Mouse (Mus musculus): Measurements from ENCODE around the gene Pik3r2. TPM values are rescaled to one million over a fixed set of nuclear protein-coding genes. Genes with fewer than 3 reads are reported as not detected.

The Pik3r2 gene
- total and polyA plus RNA-seq, 3 experiments: 23.7 to 37.8 TPM; not detected in 1

- no peak for TF ChIP-seq ZC3H11A (IDR thresholded peaks at IDR 0.05; ENCODE audit: low read depth, low read length)
These were observed 12.5 kb downstream of the Pik3r2 start (continued) for GRCm38 (mm10) chr8:70764026-70764425.

- Histone ChIP-seq H3K9ac (ENCODE audit: control insufficient read depth, low read depth, low read length, poor library complexity, severe bottlenecking) (no peak overlapping the region), H3K27ac (ENCODE audit: control insufficient read depth, low read depth, low read length) (peak overlapping the region; percentile 18)
- TF ChIP-seq NRF1 (IDR thresholded peaks at IDR 0.05; ENCODE audit: insufficient read depth, low read depth, low read length, poor library complexity, severe bottlenecking) (no peak), CHD2 (IDR thresholded peaks at IDR 0.05; ENCODE audit: low read length) (no peak), POLR2AphosphoS2 (IDR thresholded peaks at IDR 0.05; ENCODE audit: low read length) (no peak), MAZ (IDR thresholded peaks at IDR 0.05; ENCODE audit: low read depth, low read length) (no peak), RCOR1 (IDR thresholded peaks at IDR 0.05; ENCODE audit: low read depth, low read length) (no peak), MXI1 (IDR thresholded peaks at IDR 0.05; ENCODE audit: low read depth, low read length) (no peak), POLR2A (IDR thresholded peaks at IDR 0.05; ENCODE audit: control insufficient read depth in 1 of 2, insufficient read depth in 1 of 2, low read depth in 1 of 2, low read length in 2 of 2, poor library complexity in 1 of 2) (no peak), ZC3H11A (IDR thresholded peaks at IDR 0.05; ENCODE audit: low read depth, low read length) (peak; percentile 47), USF2 (IDR thresholded peaks at IDR 0.05; ENCODE audit: borderline replicate concordance in 1 of 2, insufficient read depth in 1 of 2, low read depth in 1 of 2, low read length in 2 of 2) (no peak), ELF1 (IDR thresholded peaks at IDR 0.05; ENCODE audit: low read depth, low read length) (no peak), TCF12 (IDR thresholded peaks at IDR 0.05; ENCODE audit: low read depth, low read length) (no peak), MYC (IDR thresholded peaks at IDR 0.05; ENCODE audit: low read depth, low read length) (no peak), EP300 (IDR thresholded peaks at IDR 0.05; ENCODE audit: low read depth in 1 of 2, low read length in 2 of 2) (no peak), UBTF (IDR thresholded peaks at IDR 0.05; ENCODE audit: borderline replicate concordance, insufficient read depth, low read depth, low read length) (no peak), TAL1 (IDR thresholded peaks at IDR 0.05; ENCODE audit: low read length) (no peak), ZMIZ1 (IDR thresholded peaks at IDR 0.05; ENCODE audit: low read depth, low read length) (no peak), RAD21 (IDR thresholded peaks at IDR 0.05; ENCODE audit: low read depth, low read length) (peak; percentile 72), JUND (IDR thresholded peaks at IDR 0.05; ENCODE audit: low read depth, low read length) (no peak), MAX (IDR thresholded peaks at IDR 0.05; ENCODE audit: low read length) (no peak), NELFE (IDR thresholded peaks at IDR 0.05; ENCODE audit: low read depth, low read length) (no peak), TBP (IDR thresholded peaks at IDR 0.05; ENCODE audit: low read depth, low read length) (no peak), KAT2A (conservative IDR thresholded peaks at IDR 0.05; ENCODE audit: low read depth, low read length) (no peak), MEF2A (IDR thresholded peaks at IDR 0.05; ENCODE audit: extremely low read depth, insufficient replicate concordance, low read depth, low read length, poor library complexity, severe bottlenecking) (no peak), ETS1 (IDR thresholded peaks at IDR 0.05; ENCODE audit: low read depth, low read length) (no peak), ZKSCAN1 (IDR thresholded peaks at IDR 0.05; ENCODE audit: low read depth, low read length) (no peak), BHLHE40 (IDR thresholded peaks at IDR 0.05; ENCODE audit: borderline replicate concordance, low read depth, low read length) (no peak), USF1 (IDR thresholded peaks at IDR 0.05; ENCODE audit: low read depth, low read length) (no peak), MYB (IDR thresholded peaks at IDR 0.05; ENCODE audit: low read depth, low read length) (no peak), SIN3A (IDR thresholded peaks at IDR 0.05; ENCODE audit: low read length) (peak; percentile 59), POLR2AphosphoS5 (IDR thresholded peaks at IDR 0.05; ENCODE audit: borderline replicate concordance, low read depth, low read length) (no peak), ZNF384 (IDR thresholded peaks at IDR 0.05; ENCODE audit: low read depth, low read length) (no peak), MAFK (IDR thresholded peaks at IDR 0.05; ENCODE audit: borderline replicate concordance, low read depth, low read length) (no peak), HCFC1 (IDR thresholded peaks at IDR 0.05; ENCODE audit: low read depth, low read length) (no peak), GABPA (IDR thresholded peaks at IDR 0.05; ENCODE audit: low read depth, low read length) (no peak), CTCF (IDR thresholded peaks at IDR 0.05 in 2 of 3, conservative IDR thresholded peaks at IDR 0.05 in 1 of 3; ENCODE audit: control insufficient read depth in 1 of 3, insufficient read depth in 1 of 3, low read depth in 2 of 3, low read length in 3 of 3, poor library complexity in 1 of 3, severe bottlenecking in 1 of 3) (peak; percentile 87 to 92 (median 89)), E2F4 (IDR thresholded peaks at IDR 0.05; ENCODE audit: borderline replicate concordance, low read depth, low read length) (no peak)
These were observed 13.2 kb downstream of the Pik3r2 start for GRCm38 (mm10) chr8:70763354-70763753.

More at GRCm38 (mm10) chr8:70763354-70763753, 13.2 kb downstream of the Pik3r2 start:
- Histone ChIP-seq H3K4me1 (ENCODE audit: control insufficient read depth in 1 of 2, insufficient read depth in 2 of 2, low read length in 2 of 2) (peaks cover 12 to 34% of the 10 kb centered on the region in 2 experiments), H3K27me3 (ENCODE audit: control insufficient read depth in 1 of 2, insufficient read depth in 2 of 2, low read length in 2 of 2) (no peaks in the 10 kb centered on the region), H3K79me2 (ENCODE audit: control insufficient read depth, insufficient read depth, low read length, poor library complexity) (peaks cover 11% of the 10 kb centered on the region), H3K9me3 (replicated peaks; ENCODE audit: insufficient read depth, low read length) (no peaks in the 10 kb centered on the region), H3K4me3 (ENCODE audit: control insufficient read depth in 1 of 2, insufficient read depth in 1 of 2, low read depth in 2 of 2, low read length in 2 of 2) (no peak overlapping the region), H3K36me3 (ENCODE audit: control insufficient read depth in 1 of 2, insufficient read depth in 2 of 2, low read length in 2 of 2) (peaks cover 0 to 23% of the 10 kb centered on the region in 2 experiments; a peak in 2 of 4 replicates)
- peak; percentile 76 for DNase-seq (ENCODE audit: low read depth, low spot score)
